Mouse (Mus musculus): ENCODE data around the gene Mpp2. TPM values are rescaled to one million over a fixed set of nuclear protein-coding genes. Genes with fewer than 3 reads are reported as not detected.
A peak's percentile ranks its signal among the peaks of the same experiment; 100 is the strongest.

Mpp2 gene
- total RNA-seq, 2 experiments from 2014 or later: 1.2 TPM

- no peak overlapping the region for H3K27ac ChIP-seq
- H3K4me3 ChIP-seq: no peak overlapping the region
- no peak for TF ChIP-seq CTCF (IDR thresholded peaks at IDR 0.05)
- DNase-seq: no peak
- intact Hi-C loops (cut with DNase I): no loop called here
Measured at GRCm38 (mm10) chr11:102096446-102096845, 8.1 kb upstream of the Mpp2 start.

GRCm38 (mm10) chr11:102095676-102096075 is 7.4 kb upstream of the Mpp2 start:
- no peak overlapping the region for H3K27ac ChIP-seq
- intact Hi-C loops (cut with DNase I): no loop called here
- H3K4me3 ChIP-seq: no peak overlapping the region
- TF ChIP-seq CTCF (IDR thresholded peaks at IDR 0.05): no peak
- no peak for DNase-seq

GRCm38 (mm10) chr11:102089088-102089808 is 933 bp upstream of the Mpp2 start:
- DNase-seq: peak; percentile 46
- peak overlapping the region; percentile 74; the same call in 1 of the 2 replicates for H3K27ac ChIP-seq

GRCm38 (mm10) chr11:102087081-102087751 is 1.1 kb downstream of the Mpp2 start:
- Histone ChIP-seq H3K4me3 (peak overlapping the region; percentile 86), H3K27ac (peak overlapping the region; percentile 74)
- intact Hi-C loops (cut with DNase I): no loop called here
- peak; percentile 65 for DNase-seq
- no peak for TF ChIP-seq CTCF (IDR thresholded peaks at IDR 0.05)

More at GRCm38 (mm10) chr11:102089088-102089808, 933 bp upstream of the Mpp2 start:
- peak overlapping the region; percentile 86 for H3K4me3 ChIP-seq
- peak; percentile 72 for TF ChIP-seq CTCF (IDR thresholded peaks at IDR 0.05)
- intact Hi-C loops (cut with DNase I): loop anchor here (2.0 kb wide), 1 partner anchor 28 kb away; no protein-coding TSS in a partner anchor

- H3K27ac ChIP-seq: peak overlapping the region; percentile 28; the same call in 1 of the 2 replicates
Measured at GRCm38 (mm10) chr11:102086331-102086730, 2.0 kb downstream of the Mpp2 start.

GRCm38 (mm10) chr11:102084159-102084558 is 4.2 kb downstream of the Mpp2 start:
- intact Hi-C loops (cut with DNase I): no loop called here
- no peak for TF ChIP-seq CTCF (IDR thresholded peaks at IDR 0.05)
- Histone ChIP-seq H3K4me3 (no peak overlapping the region), H3K27ac (no peak overlapping the region)
- no peak for DNase-seq

More at GRCm38 (mm10) chr11:102086331-102086730, 2.0 kb downstream of the Mpp2 start:
- DNase-seq: no peak
- no peak overlapping the region for H3K4me3 ChIP-seq
- no peak for TF ChIP-seq CTCF (IDR thresholded peaks at IDR 0.05)
- intact Hi-C loops (cut with DNase I): no loop called here

GRCm38 (mm10) chr11:102083193-102083592 is 5.1 kb downstream of the Mpp2 start:
- no peak overlapping the region for H3K27ac ChIP-seq
- no peak overlapping the region for H3K4me3 ChIP-seq
- DNase-seq: no peak
- intact Hi-C loops (cut with DNase I): no loop called here
- TF ChIP-seq CTCF (IDR thresholded peaks at IDR 0.05): no peak

- intact Hi-C loops (cut with DNase I): no loop called here
- TF ChIP-seq CTCF (IDR thresholded peaks at IDR 0.05): no peak
- DNase-seq: peak; percentile 69
- Histone ChIP-seq H3K4me3 (peak overlapping the region; percentile 53), H3K27ac (no peak overlapping the region)
Measured at GRCm38 (mm10) chr11:102082322-102082721, 6.0 kb downstream of the Mpp2 start.

- TF ChIP-seq CTCF (IDR thresholded peaks at IDR 0.05): no peak
- H3K4me3 ChIP-seq: no peak overlapping the region
- intact Hi-C loops (cut with DNase I): no loop called here
- DNase-seq: no peak
- no peak overlapping the region for H3K27ac ChIP-seq
Measured at GRCm38 (mm10) chr11:102073722-102074121, 14.6 kb downstream of the Mpp2 start.

GRCm38 (mm10) chr11:102072729-102073128 is 15.6 kb downstream of the Mpp2 start:
- no peak overlapping the region for H3K4me3 ChIP-seq
- intact Hi-C loops (cut with DNase I): no loop called here
- no peak for TF ChIP-seq CTCF (IDR thresholded peaks at IDR 0.05)

GRCm38 (mm10) chr11:102070426-102070825 is 17.9 kb downstream of the Mpp2 start:
- H3K27ac ChIP-seq: no peak overlapping the region
- intact Hi-C loops (cut with DNase I): no loop called here
- TF ChIP-seq CTCF (IDR thresholded peaks at IDR 0.05): no peak
- no peak overlapping the region for H3K4me3 ChIP-seq
- no peak for DNase-seq

More at GRCm38 (mm10) chr11:102072729-102073128, 15.6 kb downstream of the Mpp2 start:
- no peak for DNase-seq
- H3K27ac ChIP-seq: no peak overlapping the region

- H3K4me3 ChIP-seq: no peak overlapping the region
- intact Hi-C loops (cut with DNase I): no loop called here
- H3K27ac ChIP-seq: no peak overlapping the region
- no peak for DNase-seq
- TF ChIP-seq CTCF (IDR thresholded peaks at IDR 0.05): no peak
Measured at GRCm38 (mm10) chr11:102069633-102070032, 18.7 kb downstream of the Mpp2 start.

- no peak for DNase-seq
- H3K27ac ChIP-seq: no peak overlapping the region
- TF ChIP-seq CTCF (IDR thresholded peaks at IDR 0.05): peak; percentile 53
- H3K4me3 ChIP-seq: no peak overlapping the region
- intact Hi-C loops (cut with DNase I): no loop called here
Measured at GRCm38 (mm10) chr11:102068969-102069368, 19.3 kb downstream of the Mpp2 start.

Data from gastrocnemius, adult 2 months (tissue).